Mouse (Mus musculus) forebrain, embryonic 12.5 days (tissue): ENCODE measurements around the gene Arid1b. TPM values are rescaled to one million over a fixed set of nuclear protein-coding genes. Genes with fewer than 3 reads are reported as not detected.

ENCODE experiments used
- ATAC-seq: fragments of 200-750 bp; cut with Nextera tagmentation; 2 replicates; pipeline ENCODE4 v1.8.0; 2017; ENCODE audit warnings: moderate TSS enrichment; ENCODE audit not compliant: low FRiP score
- H3K27ac ChIP-seq: fragments of 300-500 bp; sonication (generic); 2 replicates; pipeline ENCODE4 v1.5.1; 2016; ENCODE audit warnings: mild to moderate bottlenecking
- H3K27me3 ChIP-seq: fragments of 300-500 bp; sonication (generic); 2 replicates; pipeline ENCODE4 v1.6.1; 2016; ENCODE audit warnings: mild to moderate bottlenecking
- H3K36me3 ChIP-seq: fragments of 300-500 bp; sonication (generic); replicated peaks from 2 replicates; pipeline ENCODE4 v1.6.1; 2016; ENCODE audit warnings: mild to moderate bottlenecking
- H3K4me1 ChIP-seq: fragments of 300-500 bp; sonication (generic); 2 replicates; pipeline ENCODE4 v1.6.1; 2016
- H3K4me2 ChIP-seq: fragments of 300-500 bp; sonication (generic); 2 replicates; pipeline ENCODE4 v1.6.1; 2016; ENCODE audit warnings: mild to moderate bottlenecking, moderate library complexity
- H3K4me3 ChIP-seq: fragments of 300-500 bp; sonication (generic); replicated peaks from 2 replicates; pipeline ENCODE4 v1.5.1; 2016; ENCODE audit warnings: mild to moderate bottlenecking
- H3K9ac ChIP-seq: fragments of 300-500 bp; sonication (generic); 2 replicates; pipeline ENCODE4 v1.6.1; 2016; ENCODE audit warnings: mild to moderate bottlenecking
- H3K9me3 ChIP-seq: fragments of 300-500 bp; sonication (generic); 2 replicates; pipeline ENCODE4 v1.6.1; 2016
- WGBS: fragments of 180-500 bp; shearing (Covaris S2); methylation state at CpG from one replicate; pipeline ENCODE4 v1.1.7; 2016; 5-methylcytosine and 5-hydroxymethylcytosine counted together
- polyA plus RNA-seq: library from polyadenylated mRNA; unstranded; fragments of >200 nt; fragmentation: Nextera tagmentation; extraction: Ambion mirVana; gene quantifications from 2 replicates; pipeline ENCODE4 v1.2.1, GENCODE M21; 2016

Arid1b gene
- polyA plus RNA-seq, 1 experiment from 2014 or later, result 17.4 TPM

- WGBS, result 51% methylated on average over 10 of the region's 10 CpGs
- Histone ChIP-seq H3K27ac (no peak overlapping the region), H3K27me3 (peaks cover 16% of the 10 kb centered on the region; the same call in 1 of the 2 replicates), H3K4me2 (no peak overlapping the region), H3K36me3 (0 out of 2 replicates have a peak, but pooled peaks cover 3% of the 10 kb centered on the region), H3K4me3 (no peak overlapping the region), H3K9me3 (no peaks in the 10 kb centered on the region), H3K9ac (no peak overlapping the region), H3K4me1 (peaks cover 40% of the 10 kb centered on the region)
- no peak for ATAC-seq
Observed at GRCm38 (mm10) chr17:5052091-5052799, 58.1 kb downstream of the Arid1b start.

- 81% methylated on average over 4 of the region's 4 CpGs for WGBS
- H3K4me1 ChIP-seq, result peaks cover 45% of the 10 kb centered on the region
Observed at GRCm38 (mm10) chr17:5052800-5053179, 58.7 kb downstream of the Arid1b start.

GRCm38 (mm10) chr17:5053201-5053600, 59.1 kb downstream of the Arid1b start:
- no peak overlapping the region for H3K4me3 ChIP-seq
- peaks cover 19% of the 10 kb centered on the region; the same call in 1 of the 2 replicates for H3K27me3 ChIP-seq
- no peaks in the 10 kb centered on the region for H3K9me3 ChIP-seq
- no peak overlapping the region for H3K9ac ChIP-seq
- peaks cover 49% of the 10 kb centered on the region for H3K4me1 ChIP-seq
- no peak overlapping the region for H3K27ac ChIP-seq
- 0 out of 2 replicates have a peak, but pooled peaks cover 3% of the 10 kb centered on the region for H3K36me3 ChIP-seq
- peak; percentile 37; the same call in 1 of the 2 replicates for ATAC-seq
- H3K4me2 ChIP-seq, result no peak overlapping the region
- 76% methylated on average over 16 of the region's 16 CpGs for WGBS

More at GRCm38 (mm10) chr17:5052800-5053179, 58.7 kb downstream of the Arid1b start:
- peaks cover 19% of the 10 kb centered on the region; the same call in 1 of the 2 replicates for H3K27me3 ChIP-seq
- H3K4me2 ChIP-seq, result no peak overlapping the region
- H3K9ac ChIP-seq, result no peak overlapping the region
- no peak overlapping the region for H3K4me3 ChIP-seq
- ATAC-seq, result no peak
- 0 out of 2 replicates have a peak, but pooled peaks cover 3% of the 10 kb centered on the region for H3K36me3 ChIP-seq
- H3K9me3 ChIP-seq, result no peaks in the 10 kb centered on the region
- no peak overlapping the region for H3K27ac ChIP-seq

GRCm38 (mm10) chr17:5055412-5055811, 61.3 kb downstream of the Arid1b start:
- 0 out of 2 replicates have a peak, but pooled peaks cover 3% of the 10 kb centered on the region for H3K36me3 ChIP-seq
- ATAC-seq, result no peak
- no peak overlapping the region for H3K9ac ChIP-seq
- peaks cover 70% of the 10 kb centered on the region for H3K4me1 ChIP-seq
- 86% methylated on average over 6 of the region's 6 CpGs for WGBS
- no peak overlapping the region for H3K4me2 ChIP-seq
- no peak overlapping the region for H3K4me3 ChIP-seq
- no peak overlapping the region for H3K27ac ChIP-seq
- H3K27me3 ChIP-seq, result peaks cover 30% of the 10 kb centered on the region; the same call in 1 of the 2 replicates
- no peaks in the 10 kb centered on the region for H3K9me3 ChIP-seq

- 67% methylated on average over 4 of the region's 4 CpGs for WGBS
- H3K4me2 ChIP-seq, result no peak overlapping the region
Observed at GRCm38 (mm10) chr17:5056654-5057053, 62.5 kb downstream of the Arid1b start.

GRCm38 (mm10) chr17:5057286-5057685, 63.2 kb downstream of the Arid1b start:
- Histone ChIP-seq H3K9me3 (no peaks in the 10 kb centered on the region), H3K4me3 (no peak overlapping the region), H3K9ac (peak overlapping the region; percentile 12; the same call in 1 of the 2 replicates), H3K4me2 (no peak overlapping the region), H3K27ac (0 out of 2 replicates have a peak overlapping the region, but pooled peaks have one; percentile 8), H3K36me3 (0 out of 2 replicates have a peak, but pooled peaks cover 3% of the 10 kb centered on the region), H3K27me3 (peaks cover 30% of the 10 kb centered on the region; the same call in 1 of the 2 replicates), H3K4me1 (peaks cover 66% of the 10 kb centered on the region)
- ATAC-seq, result 0 out of 2 replicates have a peak, but pooled peaks have one; percentile 19
- WGBS, result 24% methylated on average over 4 of the region's 4 CpGs

More at GRCm38 (mm10) chr17:5056654-5057053, 62.5 kb downstream of the Arid1b start:
- Histone ChIP-seq H3K4me1 (peaks cover 71% of the 10 kb centered on the region), H3K4me3 (no peak overlapping the region), H3K36me3 (0 out of 2 replicates have a peak, but pooled peaks cover 3% of the 10 kb centered on the region), H3K9ac (no peak overlapping the region), H3K9me3 (no peaks in the 10 kb centered on the region), H3K27ac (no peak overlapping the region), H3K27me3 (peaks cover 30% of the 10 kb centered on the region; the same call in 1 of the 2 replicates)
- ATAC-seq, result no peak

- no peaks in the 10 kb centered on the region for H3K9me3 ChIP-seq
- no peak overlapping the region for H3K4me3 ChIP-seq
Observed at GRCm38 (mm10) chr17:5057944-5058720, 64.0 kb downstream of the Arid1b start.

GRCm38 (mm10) chr17:5059092-5059601, 65.0 kb downstream of the Arid1b start:
- H3K27ac ChIP-seq, result 0 out of 2 replicates have a peak overlapping the region, but pooled peaks have one; percentile 25
- H3K4me2 ChIP-seq, result no peak overlapping the region
- no peak overlapping the region for H3K9ac ChIP-seq
- peaks cover 30% of the 10 kb centered on the region; the same call in 1 of the 2 replicates for H3K27me3 ChIP-seq
- H3K36me3 ChIP-seq, result no peaks in the 10 kb centered on the region
- no peaks in the 10 kb centered on the region for H3K9me3 ChIP-seq
- 69% methylated on average over 9 of the region's 9 CpGs for WGBS
- no peak for ATAC-seq
- H3K4me1 ChIP-seq, result peaks cover 52% of the 10 kb centered on the region
- no peak overlapping the region for H3K4me3 ChIP-seq

More at GRCm38 (mm10) chr17:5057944-5058720, 64.0 kb downstream of the Arid1b start:
- Histone ChIP-seq H3K27ac (peak overlapping the region; percentile 75), H3K4me1 (peaks cover 58% of the 10 kb centered on the region), H3K36me3 (0 out of 2 replicates have a peak, but pooled peaks cover 1% of the 10 kb centered on the region), H3K9ac (no peak overlapping the region), H3K4me2 (peak overlapping the region; percentile 38), H3K27me3 (peaks cover 30% of the 10 kb centered on the region; the same call in 1 of the 2 replicates)
- 2% methylated on average over 10 of the region's 10 CpGs for WGBS
- peak; percentile 78 for ATAC-seq

- Histone ChIP-seq H3K4me3 (no peak overlapping the region), H3K27me3 (peaks cover 23% of the 10 kb centered on the region; the same call in 1 of the 2 replicates), H3K9me3 (no peaks in the 10 kb centered on the region), H3K4me1 (peaks cover 58% of the 10 kb centered on the region), H3K27ac (no peak overlapping the region), H3K36me3 (no peaks in the 10 kb centered on the region), H3K4me2 (no peak overlapping the region), H3K9ac (no peak overlapping the region)
- 43% methylated on average over 5 of the region's 5 CpGs for WGBS
- ATAC-seq, result no peak
Observed at GRCm38 (mm10) chr17:5060515-5061084, 66.5 kb downstream of the Arid1b start.

- 76% methylated on average over 3 of the region's 3 CpGs for WGBS
- no peak for ATAC-seq
- Histone ChIP-seq H3K4me2 (no peak overlapping the region), H3K4me3 (no peak overlapping the region), H3K4me1 (peaks cover 58% of the 10 kb centered on the region), H3K36me3 (no peaks in the 10 kb centered on the region), H3K9me3 (no peaks in the 10 kb centered on the region), H3K27ac (no peak overlapping the region), H3K27me3 (peaks cover 17% of the 10 kb centered on the region; the same call in 1 of the 2 replicates), H3K9ac (no peak overlapping the region)
Observed at GRCm38 (mm10) chr17:5061183-5061582, 67.1 kb downstream of the Arid1b start.

- Histone ChIP-seq H3K4me3 (no peak overlapping the region), H3K9me3 (no peaks in the 10 kb centered on the region), H3K36me3 (no peaks in the 10 kb centered on the region), H3K27me3 (peaks cover 15% of the 10 kb centered on the region; the same call in 1 of the 2 replicates), H3K9ac (no peak overlapping the region), H3K4me2 (no peak overlapping the region), H3K4me1 (peaks cover 61% of the 10 kb centered on the region), H3K27ac (no peak overlapping the region)
- no peak for ATAC-seq
- WGBS, result 85% methylated on average over 5 of the region's 5 CpGs
Observed at GRCm38 (mm10) chr17:5061593-5061992, 67.5 kb downstream of the Arid1b start.
